8 mouse cellular contexts compared by ENCODE assay signal in the genomic region with DNA sequence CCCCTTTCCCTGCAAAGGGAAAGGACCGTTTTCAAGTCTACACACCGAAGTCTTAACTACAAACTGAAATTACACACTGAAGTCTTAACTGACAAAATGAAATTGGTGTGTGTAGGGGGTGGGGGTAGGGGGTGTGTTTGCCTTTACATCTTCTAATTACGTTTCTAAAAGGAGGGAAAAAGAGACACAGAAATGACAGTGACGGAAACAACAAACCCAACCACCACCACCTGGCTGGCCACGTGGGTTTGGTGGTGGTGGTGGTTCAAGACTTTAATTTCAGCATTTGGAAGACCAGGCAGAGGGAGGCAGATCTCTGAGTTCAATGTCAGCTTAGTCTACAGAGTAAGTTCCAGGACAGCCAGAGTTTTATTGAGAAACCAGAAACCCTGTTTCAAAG. TPM values are rescaled to one million over a fixed set of nuclear protein-coding genes. Genes with fewer than 3 reads are reported as not detected.
DNase-seq lines count a peak whose midpoint lies in the region; ATAC-seq and TF ChIP-seq lines count a peak whose summit lies in the region.

No protein-coding gene starts in this region.

- H3K9me3 ChIP-seq in embryonic facial prominence, embryonic 13.5 days: no peaks in the 10 kb centered on the region
- no peaks in the 10 kb centered on the region for H3K9me3 ChIP-seq in intestine, embryonic 15.5 days

- H3K4me2 ChIP-seq in embryonic facial prominence, embryonic 13.5 days: peak overlapping the region; percentile 78
- peak overlapping the region; percentile 60 for H3K4me2 ChIP-seq in intestine, embryonic 15.5 days (replicated peaks)

- 1% methylated on average over 5 of the region's 5 CpGs for WGBS in lung, adult 2 months
- WGBS in embryonic facial prominence, embryonic 13.5 days: under 1% methylated on average over 5 of the region's 5 CpGs
- WGBS in intestine, embryonic 15.5 days: 2% methylated on average over 5 of the region's 5 CpGs

- peaks cover 5% of the 10 kb centered on the region; the same call in 1 of the 2 replicates for H3K4me1 ChIP-seq in lung, adult 2 months (ENCODE audit: control insufficient read depth, insufficient read depth, low read length)
- H3K4me1 ChIP-seq in embryonic facial prominence, embryonic 13.5 days: peaks cover 5% of the 10 kb centered on the region
- peaks cover 5% of the 10 kb centered on the region; the same call in 1 of the 2 replicates for H3K4me1 ChIP-seq in intestine, embryonic 15.5 days (replicated peaks)

- no peak for TF ChIP-seq POLR2A in lung, adult 2 months (IDR thresholded peaks at IDR 0.05; ENCODE audit: borderline replicate concordance, extremely low read depth, low read depth, low read length)

- H3K27ac ChIP-seq in embryonic facial prominence, embryonic 13.5 days: no peak overlapping the region
- H3K27ac ChIP-seq in intestine, embryonic 15.5 days: no peak overlapping the region

- H3K9ac ChIP-seq in embryonic facial prominence, embryonic 13.5 days: peak overlapping the region; percentile 90
- H3K9ac ChIP-seq in intestine, embryonic 15.5 days: peak overlapping the region; percentile 82; the same call in 1 of the 2 replicates

- ATAC-seq in embryonic facial prominence, embryonic 13.5 days (ENCODE audit: insufficient number of reproducible peaks, insufficient read depth, low FRiP score, low TSS enrichment, low read depth): no peak
- ATAC-seq in intestine, embryonic 15.5 days: peak; percentile 39

- peaks cover 20% of the 10 kb centered on the region for H3K36me3 ChIP-seq in embryonic facial prominence, embryonic 13.5 days
- 0 out of 2 replicates have a peak, but pooled peaks cover 3% of the 10 kb centered on the region for H3K36me3 ChIP-seq in intestine, embryonic 15.5 days

- H3K4me3 ChIP-seq in lung, adult 2 months (replicated peaks; ENCODE audit: extremely low read depth, low read depth, low read length): peak overlapping the region; percentile 92
- peak overlapping the region; percentile 90 for H3K4me3 ChIP-seq in embryonic facial prominence, embryonic 13.5 days
- H3K4me3 ChIP-seq in intestine, embryonic 15.5 days (replicated peaks): peak overlapping the region; percentile 84

- no peaks in the 10 kb centered on the region for H3K27me3 ChIP-seq in embryonic facial prominence, embryonic 13.5 days
- H3K27me3 ChIP-seq in intestine, embryonic 15.5 days (replicated peaks): no peaks in the 10 kb centered on the region

- no peak for DNase-seq in lung, adult 2 months
- no peak for DNase-seq in lung, postnatal 25 days (ENCODE audit: low spot score)
- DNase-seq in neural tube, embryonic 10.5 days (ENCODE audit: extremely low spot score, low spot score): peak; percentile 15
- no peak for DNase-seq in layer of hippocampus, adult 9-11 months
- DNase-seq in right cerebral cortex, postnatal 4 days: no peak
- DNase-seq in kidney, adult 18-20 months: no peak

- no peak for TF ChIP-seq CTCF in lung, adult 2 months (IDR thresholded peaks at IDR 0.05; ENCODE audit: insufficient read depth, low read length)

RNA-seq across cellular contexts. Expression of a gene that starts 0.4 kb away (rescaled TPM):
- 51.3 and 62.0 TPM in 2 replicates for polyA plus RNA-seq in lung, adult 2 months (2012; rRNA removed)
- 117 and 121 TPM in 2 replicates for polyA plus RNA-seq in embryonic facial prominence, embryonic 13.5 days (2015; fragmentation: Nextera tagmentation; extraction: Ambion mirVana)
- polyA plus RNA-seq in intestine, embryonic 15.5 days (2015; fragmentation: Nextera tagmentation; extraction: Ambion mirVana): 68.5 and 71.6 TPM in 2 replicates
